Mouse (Mus musculus) activated CD4-positive, CD25-positive, alpha-beta regulatory T cell, adult 4 months (primary cell): ENCODE measurements around the gene Upk3b. TPM values are rescaled to one million over a fixed set of nuclear protein-coding genes. Genes with fewer than 3 reads are reported as not detected.
"Not testable (repeated sequence)": the region's sequence is repeated elsewhere in the genome, so short reads cannot be mapped to it uniquely, and the experiment has no call there.

Experiments used
- ATAC-seq: one replicate; pipeline ENCODE4 v1.8.0; 2017
- polyA plus RNA-seq, 2 experiments: library from polyadenylated mRNA; unstranded; fragments of 100-300 nt; shearing (Covaris generic); gene quantifications; one replicate each; pipeline ENCODE4 v1.2.1; 2017

Gene Upk3b
- polyA plus RNA-seq, 2 experiments from 2014 or later = not detected

DNA sequence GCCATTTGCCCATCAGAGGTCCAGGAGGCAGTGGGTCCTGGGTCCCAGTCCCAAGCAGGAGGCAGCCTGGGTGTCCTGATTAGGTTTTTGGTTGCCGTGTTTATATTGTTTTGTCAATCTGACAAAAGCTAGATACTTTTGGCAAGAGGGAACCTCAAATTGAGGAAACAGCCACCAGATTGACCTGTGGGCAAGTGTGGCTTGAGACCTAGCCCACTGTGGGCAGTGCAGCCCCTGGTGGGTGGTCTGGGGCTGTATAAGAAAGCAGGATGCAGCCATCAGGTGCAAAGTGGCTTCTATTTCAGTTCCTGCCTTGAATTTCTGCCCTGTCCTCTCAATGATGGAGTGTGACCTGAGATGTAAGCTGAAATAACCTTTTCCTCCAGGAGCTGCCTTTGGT, 3.0 kb upstream of the Upk3b start:
- ATAC-seq = no peak

GRCm38 (mm10) chr5:136036667-136037066, 1.6 kb upstream of the Upk3b start:
- no peak for ATAC-seq

- ATAC-seq = no peak
Observed at GRCm38 (mm10) chr5:136040210-136040609, 1.9 kb downstream of the Upk3b start.

DNA sequence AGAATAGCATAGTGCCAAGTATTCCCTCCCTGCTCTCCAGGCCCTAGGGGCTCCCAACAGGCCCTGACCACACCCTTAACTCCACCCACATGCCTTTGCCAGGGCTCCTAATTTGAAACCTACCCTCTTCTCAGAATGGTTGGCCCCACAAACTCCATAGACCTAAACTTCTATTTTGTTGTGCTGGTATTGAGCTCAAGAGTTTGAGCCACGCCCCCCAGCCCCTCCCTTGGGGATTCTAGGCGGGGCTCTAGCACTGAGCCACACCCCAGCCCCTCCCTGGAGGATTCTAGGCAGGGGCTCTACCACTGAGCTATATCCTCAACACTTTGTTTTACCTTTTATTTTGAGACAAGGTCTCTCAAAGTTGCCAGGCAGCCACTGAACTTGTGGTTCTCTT, 3.0 kb downstream of the Upk3b start:
- no peak for ATAC-seq

DNA sequence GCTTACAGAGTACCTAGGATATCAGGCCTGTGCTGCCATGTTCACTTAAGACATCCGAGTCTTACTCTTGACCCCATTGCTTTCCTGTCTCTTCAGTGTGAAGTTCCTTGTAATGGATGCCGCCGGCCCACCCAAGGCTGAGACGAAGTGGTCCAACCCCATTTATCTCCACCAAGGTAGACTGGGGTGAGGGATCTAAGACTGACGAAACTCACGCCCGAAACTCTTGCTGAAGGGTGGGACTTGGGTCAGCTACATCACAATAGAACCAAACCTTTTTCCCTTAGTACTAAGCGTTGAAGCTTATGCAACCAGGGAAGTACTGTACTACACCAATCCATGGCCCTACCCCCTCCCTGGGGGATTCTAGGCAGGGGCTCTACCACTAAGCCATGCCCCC, 3.4 kb downstream of the Upk3b start:
- no peak for ATAC-seq

DNA sequence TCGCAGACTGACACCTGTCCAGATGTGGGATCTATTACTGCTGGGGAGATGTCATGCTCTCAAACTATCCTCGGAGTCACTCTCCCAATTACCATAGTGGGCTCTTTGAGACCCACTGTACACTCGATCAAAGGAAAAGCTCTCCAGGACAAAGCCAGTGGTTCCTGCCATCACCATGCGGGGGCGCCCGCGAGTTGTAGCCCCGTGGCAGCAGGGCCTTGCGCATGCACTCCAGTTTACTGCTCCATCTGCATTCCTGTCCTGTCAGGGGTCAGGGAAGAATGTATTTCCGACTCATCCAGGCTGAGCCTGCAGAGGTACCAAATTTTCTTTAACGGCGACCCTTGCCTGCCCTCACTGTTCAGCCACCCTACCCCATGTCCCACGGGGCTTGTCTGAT, 6.6 kb downstream of the Upk3b start:
- ATAC-seq = no peak

DNA sequence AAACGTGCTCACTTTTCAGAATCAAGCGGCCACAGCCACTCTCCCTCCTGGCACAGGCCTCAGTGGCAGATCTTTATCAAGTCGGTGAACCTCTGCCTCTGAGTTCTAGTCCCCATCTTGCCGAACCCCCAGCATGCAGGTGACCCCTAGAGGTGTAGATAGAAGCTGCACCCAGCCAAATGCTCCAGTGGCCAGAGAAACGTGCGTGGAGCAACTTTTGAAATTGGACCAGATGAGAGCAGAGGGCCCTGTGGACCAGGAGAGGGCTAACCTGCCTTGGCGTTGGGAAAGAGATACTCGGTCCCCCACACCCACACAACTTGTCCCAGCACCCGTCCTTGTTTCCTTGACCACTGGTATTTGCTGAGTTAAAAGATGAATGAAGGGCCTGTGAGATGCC, 7.1 kb downstream of the Upk3b start:
- ATAC-seq = no peak

DNA sequence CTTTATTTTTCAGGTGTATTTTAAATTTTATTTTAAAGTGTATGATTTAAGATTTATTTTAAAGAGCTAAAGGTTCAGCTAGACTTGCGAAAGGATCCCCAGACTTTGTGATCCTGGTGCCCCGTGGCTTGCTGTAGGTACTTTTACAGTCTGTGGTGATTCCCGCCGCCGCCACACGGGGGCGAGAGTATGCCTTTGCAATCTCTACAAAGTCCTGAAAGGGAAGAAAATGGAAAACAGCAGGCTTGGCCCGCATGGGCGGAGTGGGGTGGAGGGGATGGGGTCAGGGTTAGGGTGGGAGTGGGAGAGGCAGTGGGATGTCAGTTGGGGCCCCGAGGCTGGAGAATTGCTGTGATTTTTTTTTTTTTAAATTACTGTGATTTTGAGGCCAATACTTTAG, 7.7 kb downstream of the Upk3b start:
- no peak for ATAC-seq

DNA sequence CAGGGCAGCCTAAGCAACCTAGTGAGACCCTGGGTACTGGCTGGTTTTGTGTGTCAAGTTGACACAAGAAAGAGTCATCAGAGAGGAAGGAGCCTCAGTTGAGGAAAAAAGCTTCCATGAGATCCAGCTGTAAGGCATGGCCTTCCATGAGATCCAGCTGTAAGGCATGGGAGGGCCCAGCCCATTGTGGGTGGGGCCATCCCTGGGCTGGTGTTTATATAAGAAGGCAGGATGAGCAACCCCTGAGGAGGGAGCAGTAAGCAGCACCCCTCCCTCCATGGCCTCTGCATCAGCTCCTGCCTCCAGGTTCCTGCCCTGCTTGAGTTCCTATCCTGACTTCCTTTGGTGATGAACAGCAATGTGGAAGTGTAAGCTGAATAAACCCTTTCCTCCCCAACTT, 10.2 kb downstream of the Upk3b start:
- not testable (repeated sequence) for ATAC-seq

- no peak for ATAC-seq
Observed at GRCm38 (mm10) chr5:136049926-136050325, 11.6 kb downstream of the Upk3b start.

DNA sequence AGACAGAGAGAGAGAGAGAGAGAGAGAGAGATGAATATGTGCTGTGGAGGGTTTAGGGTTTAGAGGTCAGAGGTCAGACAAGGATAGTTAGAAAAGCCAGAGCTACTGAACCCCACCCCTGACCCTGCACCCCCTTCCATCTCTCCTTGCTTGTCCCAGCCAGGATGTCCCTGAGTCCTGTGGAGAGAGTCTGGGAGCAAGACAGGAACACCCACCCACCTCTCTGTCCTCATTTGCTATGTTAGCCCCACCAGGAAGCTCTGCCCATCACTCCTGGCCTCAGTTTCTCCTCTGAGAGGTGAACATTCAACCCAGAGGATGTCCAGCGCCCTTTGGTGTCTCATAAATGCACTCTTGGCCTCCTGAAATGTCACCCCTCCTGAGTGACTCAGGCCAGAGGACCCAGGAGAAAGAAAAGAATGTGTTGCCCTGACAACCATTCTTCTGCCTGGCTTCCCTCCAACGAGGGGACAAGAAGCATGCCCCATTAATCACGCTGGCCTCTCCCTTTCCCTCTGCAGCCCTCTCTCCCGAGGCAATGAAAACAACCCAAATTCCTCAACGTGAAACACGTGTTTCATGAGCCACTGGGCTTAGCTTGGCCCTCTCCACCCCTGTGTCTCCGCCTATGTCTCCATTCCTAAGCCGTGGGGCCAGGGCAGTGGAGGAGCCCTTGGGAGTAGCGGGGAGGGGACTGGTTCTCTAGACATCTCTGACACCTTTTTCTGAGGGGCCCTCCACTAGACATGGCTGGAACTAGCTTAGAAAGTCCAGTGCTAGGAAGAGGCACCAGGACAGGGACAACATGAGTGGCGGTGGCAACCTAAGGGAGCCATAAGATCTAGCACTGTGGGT, 13.2 kb downstream of the Upk3b start:
- ATAC-seq = no peak

- no peak for ATAC-seq
Observed at GRCm38 (mm10) chr5:136052861-136053655, 14.8 kb downstream of the Upk3b start.

GRCm38 (mm10) chr5:136054301-136055077, 16.2 kb downstream of the Upk3b start, which contains the start of gene Upk3bl:
Gene Upk3bl, plus strand, starts transcription at chr5:136054492.
- ATAC-seq = no peak

GRCm38 (mm10) chr5:136056062-136056461, 17.8 kb downstream of the Upk3b start:
- no peak for ATAC-seq

GRCm38 (mm10) chr5:136057085-136057484, 18.8 kb downstream of the Upk3b start:
- ATAC-seq = no peak

- ATAC-seq = no peak
Observed at GRCm38 (mm10) chr5:136061567-136061966, 23.3 kb downstream of the Upk3b start.

DNA sequence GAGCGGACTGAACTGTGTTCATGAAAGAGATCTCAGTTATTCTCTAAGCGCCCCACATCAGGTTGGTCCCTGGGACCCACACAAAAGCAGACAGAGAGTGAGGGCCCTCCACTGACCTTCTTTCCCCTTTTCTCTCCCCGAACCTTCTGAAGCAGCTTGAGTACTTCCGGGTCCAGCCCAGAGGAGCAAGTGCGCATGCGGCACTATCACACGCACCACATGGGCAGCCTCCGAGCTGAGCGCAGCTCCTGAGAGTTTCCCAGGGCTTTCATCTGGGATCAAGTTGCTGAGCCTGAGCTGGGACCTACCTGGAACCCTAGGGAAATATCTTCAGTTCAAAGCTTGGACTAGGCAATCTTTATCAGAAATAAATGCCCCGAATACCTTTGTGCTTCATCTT, 25.6 kb downstream of the Upk3b start:
- no peak for ATAC-seq

- ATAC-seq = not testable (repeated sequence)
Observed at GRCm38 (mm10) chr5:136066404-136067148, 28.3 kb downstream of the Upk3b start.

DNA sequence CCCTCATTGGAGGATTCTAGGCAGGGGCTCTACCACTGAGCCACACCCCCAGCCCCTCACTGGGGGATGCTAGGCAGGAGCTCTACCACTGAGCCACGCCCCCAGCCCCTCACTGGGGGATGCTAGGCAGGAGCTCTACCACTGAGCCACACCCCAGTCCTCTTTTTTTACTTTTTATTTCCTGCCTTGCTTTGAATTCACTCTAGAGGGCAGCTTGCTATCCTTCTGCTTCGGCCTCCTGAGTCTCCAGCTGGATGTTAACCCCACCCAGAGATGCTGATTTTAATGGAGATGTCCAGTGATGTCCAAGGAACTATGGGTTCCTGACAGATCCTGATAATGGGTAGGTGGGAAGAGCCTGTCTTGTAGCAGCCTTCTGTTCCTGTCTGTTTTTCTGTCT, 31.1 kb downstream of the Upk3b start:
- ATAC-seq = no peak

DNA sequence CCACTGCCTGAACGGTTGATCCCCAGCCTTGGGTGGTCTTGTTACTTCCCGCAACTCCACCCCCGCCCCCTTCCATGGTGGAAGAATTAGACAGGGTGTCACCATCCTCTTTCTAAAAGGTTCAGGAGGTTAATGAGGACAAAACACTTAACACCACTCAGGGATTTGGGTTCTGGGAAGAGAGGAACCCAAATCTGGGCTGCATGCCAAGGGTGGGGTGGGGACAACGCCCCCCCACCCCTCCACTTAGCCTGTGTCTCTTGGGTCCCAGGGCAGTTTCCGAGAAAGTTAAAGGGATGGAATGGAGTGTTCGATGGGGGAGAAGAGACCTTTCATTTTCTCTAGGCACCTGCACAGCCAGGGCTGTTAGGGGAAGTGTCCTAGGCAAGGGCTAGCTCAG, 34.8 kb downstream of the Upk3b start:
- ATAC-seq = no peak

- ATAC-seq = no peak
Observed at GRCm38 (mm10) chr5:136073526-136073925, 35.2 kb downstream of the Upk3b start.

DNA sequence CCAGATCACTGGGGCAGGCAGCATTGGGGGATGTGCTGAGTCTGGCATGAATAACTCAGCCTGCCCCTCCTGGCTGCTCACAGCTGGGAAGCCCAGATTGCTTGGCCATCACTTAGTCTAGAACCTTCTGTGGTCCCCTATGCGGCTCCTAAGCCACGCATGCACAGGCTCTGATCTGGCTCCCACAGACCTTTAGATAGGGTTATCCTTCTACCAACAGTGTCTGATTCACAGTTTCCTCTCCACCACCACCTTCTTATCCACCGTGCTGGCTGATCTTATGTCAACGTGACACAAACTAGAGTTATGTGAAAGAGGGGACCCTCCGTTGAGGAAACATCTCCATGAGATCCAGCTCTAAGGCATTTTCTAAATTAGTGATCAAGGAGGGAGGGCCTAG, 36.8 kb downstream of the Upk3b start:
- no peak for ATAC-seq
